In genomic region chr6:42350021-42350967, GRCm38 (mm10) we compare ENCODE assay signal across 8 mouse cellular contexts. TPM values are rescaled to one million over a fixed set of nuclear protein-coding genes. Genes with fewer than 3 reads are reported as not detected.
DNase-seq lines count a peak whose midpoint lies in the region; ATAC-seq and TF ChIP-seq lines count a peak whose summit lies in the region.

No protein-coding gene starts in this region.

- H3K4me2 ChIP-seq in forebrain, postnatal 0 days (ENCODE audit: low read depth), result peak overlapping the region; percentile 91
- H3K4me2 ChIP-seq in lung, embryonic 14.5 days, result peak overlapping the region; percentile 85

- no peaks in the 10 kb centered on the region for H3K27me3 ChIP-seq in Patski
- H3K27me3 ChIP-seq in forebrain, postnatal 0 days (ENCODE audit: insufficient read depth, low read length), result no peaks in the 10 kb centered on the region
- H3K27me3 ChIP-seq in lung, embryonic 14.5 days (ENCODE audit: insufficient read depth, low read length), result no peaks in the 10 kb centered on the region

- H3K9me3 ChIP-seq in forebrain, postnatal 0 days (ENCODE audit: low read length), result no peaks in the 10 kb centered on the region
- no peaks in the 10 kb centered on the region for H3K9me3 ChIP-seq in lung, embryonic 14.5 days (ENCODE audit: low read depth, low read length)

- POLR2A ChIA-PET in Patski (lab: Charles Lee), result interaction anchor here (1.0 to 1.7 kb wide), 5 partner anchors 13 to 34 kb away, joined by 3 to 9 read pairs (median 6); no protein-coding TSS in a partner anchor

- peak; percentile 7 for ATAC-seq in Patski
- ATAC-seq in forebrain, postnatal 0 days, result peak; percentile 16
- ATAC-seq in lung, embryonic 14.5 days (ENCODE audit: insufficient read depth), result peak; percentile 18
- ATAC-seq in megakaryocyte-erythroid progenitor cell, adult 5-6 weeks (replicated peaks; ENCODE audit: low FRiP score, low TSS enrichment, poor library complexity, severe bottlenecking), result no peak

- peaks cover 10% of the 10 kb centered on the region for H3K4me1 ChIP-seq in forebrain, postnatal 0 days (ENCODE audit: insufficient read depth)
- H3K4me1 ChIP-seq in lung, embryonic 14.5 days (ENCODE audit: insufficient read depth), result peaks cover 29% of the 10 kb centered on the region

- H3K27ac ChIP-seq in forebrain, postnatal 0 days (ENCODE audit: low read depth, low read length), result peak overlapping the region; percentile 72
- H3K27ac ChIP-seq in lung, embryonic 14.5 days (ENCODE audit: low read depth), result peak overlapping the region; percentile 99

- peak overlapping the region; percentile 66 for H3K9ac ChIP-seq in forebrain, postnatal 0 days
- H3K9ac ChIP-seq in lung, embryonic 14.5 days, result peak overlapping the region; percentile 92

- H3K4me3 ChIP-seq in forebrain, postnatal 0 days (ENCODE audit: low read depth, low read length), result peak overlapping the region; percentile 70
- peak overlapping the region; percentile 85 for H3K4me3 ChIP-seq in lung, embryonic 14.5 days (ENCODE audit: low read depth, low read length)

- in situ Hi-C loops in Patski (cut with MboI; ENCODE audit: low pct_unique_long_range_greater_than_20kb), result no loop called here

- WGBS in forebrain, postnatal 0 days, result 5% methylated on average over 70 of the region's 72 CpGs
- 1% methylated on average over 48 of the region's 72 CpGs for WGBS in lung, embryonic 14.5 days

- CTCF ChIA-PET in Patski (lab: Charles Lee), result interaction anchor here (0.7 to 2.0 kb wide), 5 partner anchors 16 to 234 kb away, joined by 4 to 13 read pairs (median 6); partner anchors contain the start of gene Fam131b

- no peak for TF ChIP-seq CTCF in Patski (IDR thresholded peaks at IDR 0.05)
- no peak for TF ChIP-seq CTCF in forebrain, postnatal 0 days (IDR thresholded peaks at IDR 0.05; ENCODE audit: low read depth)
- TF ChIP-seq CTCF in lung, embryonic 14.5 days (IDR thresholded peaks at IDR 0.05; ENCODE audit: low read depth), result no peak

- H3K36me3 ChIP-seq in forebrain, postnatal 0 days (ENCODE audit: insufficient read depth), result peaks cover 3% of the 10 kb centered on the region; the same call in 1 of the 2 replicates
- peaks cover 40% of the 10 kb centered on the region for H3K36me3 ChIP-seq in lung, embryonic 14.5 days (ENCODE audit: insufficient read depth)

- peak; percentile 92 for DNase-seq in Patski (ENCODE audit: low read depth, low spot score)
- DNase-seq in cerebellum, adult 11-12 months, result peak; percentile 86
- DNase-seq in forebrain, postnatal 0 days, result peak; percentile 67
- DNase-seq in heart, postnatal 4 days, result peak; percentile 96
- peak; percentile 61 for DNase-seq in layer of hippocampus, adult 9-11 months
- DNase-seq in lung, embryonic 14.5 days, result peak; percentile 97
- peak; percentile 39 for DNase-seq in retina, postnatal 7 days (ENCODE audit: low read depth, low spot score)

RNA-seq across cellular contexts. Expression of gene Zyx, which starts 0.9 kb away (rescaled TPM):
- polyA plus RNA-seq in Patski (2021), result 336 TPM
- total RNA-seq in forebrain, postnatal 0 days (2014; rRNA removed), result 30.5 and 35.6 TPM in 2 replicates
- polyA plus RNA-seq in forebrain, postnatal 0 days (2015; fragmentation: Nextera tagmentation; extraction: Ambion mirVana), result 43.5 and 51.6 TPM in 2 replicates
- total RNA-seq in heart, postnatal 4 days (2021), result 100 to 1,000 TPM; 161 to 166 TPM
- polyA plus RNA-seq in lung, embryonic 14.5 days (2014; fragmentation: Nextera tagmentation; extraction: Ambion mirVana), result 194 and 198 TPM in 2 replicates
- total RNA-seq in megakaryocyte-erythroid progenitor cell, adult 5-6 weeks (2014; fragmentation: Nextera tagmentation), result 43.6 and 51.9 TPM in 2 replicates
- total RNA-seq in megakaryocyte-erythroid progenitor cell, adult 5-6 weeks (2017), result 8.7 and 15.9 TPM in 2 replicates

RNA-seq across cellular contexts. Expression of gene Epha1, which starts 22.8 kb away (rescaled TPM):
- 0.27 TPM for polyA plus RNA-seq in Patski (2021)
- total RNA-seq in forebrain, postnatal 0 days (2014; rRNA removed), result 0.62 and 0.86 TPM in 2 replicates
- 0.20 and 0.67 TPM in 2 replicates for polyA plus RNA-seq in forebrain, postnatal 0 days (2015; fragmentation: Nextera tagmentation; extraction: Ambion mirVana)
- total RNA-seq in heart, postnatal 4 days (2021), result under 1 TPM; 0.52 to 0.70 TPM
- polyA plus RNA-seq in lung, embryonic 14.5 days (2014; fragmentation: Nextera tagmentation; extraction: Ambion mirVana), result 5.7 and 7.0 TPM in 2 replicates
- total RNA-seq in megakaryocyte-erythroid progenitor cell, adult 5-6 weeks (2014; fragmentation: Nextera tagmentation), result not detected in 2 replicates
- total RNA-seq in megakaryocyte-erythroid progenitor cell, adult 5-6 weeks (2017), result not detected in 2 replicates

RNA-seq across cellular contexts. Expression of gene Fam131b, which starts 25.9 kb away (rescaled TPM):
- polyA plus RNA-seq in Patski (2021), result 0.89 TPM
- 59.2 and 72.2 TPM in 2 replicates for total RNA-seq in forebrain, postnatal 0 days (2014; rRNA removed)
- polyA plus RNA-seq in forebrain, postnatal 0 days (2015; fragmentation: Nextera tagmentation; extraction: Ambion mirVana), result 5.3 and 5.6 TPM in 2 replicates
- total RNA-seq in heart, postnatal 4 days (2021), result 1 to 10 TPM; 1.6 to 1.7 TPM
- 0.11 and 0.13 TPM in 2 replicates for polyA plus RNA-seq in lung, embryonic 14.5 days (2014; fragmentation: Nextera tagmentation; extraction: Ambion mirVana)
- total RNA-seq in megakaryocyte-erythroid progenitor cell, adult 5-6 weeks (2014; fragmentation: Nextera tagmentation), result not detected in 2 replicates
- total RNA-seq in megakaryocyte-erythroid progenitor cell, adult 5-6 weeks (2017), result not detected in 2 replicates

RNA-seq across cellular contexts. Expression of gene Tas2r143, which starts 49.7 kb away (rescaled TPM):
- polyA plus RNA-seq in Patski (2021), result not detected
- not detected in 2 replicates for total RNA-seq in forebrain, postnatal 0 days (2014; rRNA removed)
- not detected in 2 replicates for polyA plus RNA-seq in forebrain, postnatal 0 days (2015; fragmentation: Nextera tagmentation; extraction: Ambion mirVana)
- under 1 TPM in 1 of 2 experiments, not detected in 1; 0.41 TPM for total RNA-seq in heart, postnatal 4 days (2021)
- polyA plus RNA-seq in lung, embryonic 14.5 days (2014; fragmentation: Nextera tagmentation; extraction: Ambion mirVana), result not detected in 2 replicates
- total RNA-seq in megakaryocyte-erythroid progenitor cell, adult 5-6 weeks (2014; fragmentation: Nextera tagmentation), result 1.3 TPM in 1 of 2 replicates, not detected in the other
- not detected in 2 replicates for total RNA-seq in megakaryocyte-erythroid progenitor cell, adult 5-6 weeks (2017)

RNA-seq across cellular contexts. Expression of gene Tas2r135, which starts 54.9 kb away (rescaled TPM):
- polyA plus RNA-seq in Patski (2021), result not detected
- 0.77 TPM in 1 of 2 replicates, not detected in the other for total RNA-seq in forebrain, postnatal 0 days (2014; rRNA removed)
- not detected in 2 replicates for polyA plus RNA-seq in forebrain, postnatal 0 days (2015; fragmentation: Nextera tagmentation; extraction: Ambion mirVana)
- total RNA-seq in heart, postnatal 4 days (2021), result under 1 TPM; 0.24 to 0.25 TPM
- polyA plus RNA-seq in lung, embryonic 14.5 days (2014; fragmentation: Nextera tagmentation; extraction: Ambion mirVana), result not detected in 2 replicates
- not detected in 2 replicates for total RNA-seq in megakaryocyte-erythroid progenitor cell, adult 5-6 weeks (2014; fragmentation: Nextera tagmentation)
- not detected in 2 replicates for total RNA-seq in megakaryocyte-erythroid progenitor cell, adult 5-6 weeks (2017)

Comparison
In these comparisons a context has a peak if more than half of its experiments do, and no peak if none do; other contexts are left out.
1. DNase-seq: peak in every context shown above with its lines; median percentile 97 in lung, embryonic 14.5 days; 96 in heart, postnatal 4 days; 92 in Patski; 86 in cerebellum, adult 11-12 months; 67 in forebrain, postnatal 0 days; 61 in layer of hippocampus, adult 9-11 months; 39 in retina, postnatal 7 days.
2. RNA of gene Fam131b, which starts 25.9 kb away (total RNA-seq): 59.2 to 72.2 TPM in forebrain, postnatal 0 days; 1.6 to 1.7 TPM in heart, postnatal 4 days and not detected in megakaryocyte-erythroid progenitor cell, adult 5-6 weeks; every median in the first group is over 10 times any median in the second.